Mouse (Mus musculus): Measurements from ENCODE around the gene Gli3. TPM values are rescaled to one million over a fixed set of nuclear protein-coding genes. Genes with fewer than 3 reads are reported as not detected.

Gli3 gene
- total and polyA plus RNA-seq, 3 experiments = 1.3 to 1.9 (median 1.8) TPM

GRCm38 (mm10) chr13:15474393-15474792, 11.4 kb downstream of the Gli3 start:
- Histone ChIP-seq H3K79me2 (replicated peaks; ENCODE audit: control insufficient read depth, insufficient read depth, low read length) (no peaks in the 10 kb centered on the region), H3K4me1 (ENCODE audit: control insufficient read depth, insufficient read depth, low read length) (no peaks in the 10 kb centered on the region), H3K36me3 (ENCODE audit: control insufficient read depth, insufficient read depth, low read length) (no peaks in the 10 kb centered on the region), H3K4me3 (no peak overlapping the region), H3K9ac (ENCODE audit: low read depth, low read length) (no peak overlapping the region), H3K27me3 (ENCODE audit: control insufficient read depth, insufficient read depth, low read length) (no peaks in the 10 kb centered on the region), H3K27ac (no peak overlapping the region)
- DNase-seq = no peak
- WGBS = 29% methylated on average over 2 of the region's 2 CpGs
- intact Hi-C loops (cut with DNase I) = no loop called here
- TF ChIP-seq EP300 (IDR thresholded peaks at IDR 0.05; ENCODE audit: insufficient read depth, low read depth, low read length) = no peak
- no peak for TF ChIP-seq CTCF (IDR thresholded peaks at IDR 0.05)

- intact Hi-C loops (cut with DNase I) = no loop called here
- Histone ChIP-seq H3K9ac (ENCODE audit: low read depth, low read length) (no peak overlapping the region), H3K27ac (no peak overlapping the region), H3K4me1 (ENCODE audit: control insufficient read depth, insufficient read depth, low read length) (no peaks in the 10 kb centered on the region; the same call in 1 of the 2 replicates), H3K79me2 (replicated peaks; ENCODE audit: control insufficient read depth, insufficient read depth, low read length) (no peaks in the 10 kb centered on the region), H3K27me3 (ENCODE audit: control insufficient read depth, insufficient read depth, low read length) (no peaks in the 10 kb centered on the region), H3K4me3 (no peak overlapping the region), H3K36me3 (ENCODE audit: control insufficient read depth, insufficient read depth, low read length) (no peaks in the 10 kb centered on the region)
- no peak for TF ChIP-seq EP300 (IDR thresholded peaks at IDR 0.05; ENCODE audit: insufficient read depth, low read depth, low read length)
- TF ChIP-seq POLR2A (IDR thresholded peaks at IDR 0.05; ENCODE audit: insufficient read depth, low read depth, low read length) = no peak
- TF ChIP-seq CTCF (IDR thresholded peaks at IDR 0.05) = no peak
- WGBS = 75% methylated on average over 14 of the region's 14 CpGs
- no peak for DNase-seq
These were observed 23.2 kb downstream of the Gli3 start for GRCm38 (mm10) chr13:15486033-15486891.

GRCm38 (mm10) chr13:15487334-15487733, 24.3 kb downstream of the Gli3 start:
- intact Hi-C loops (cut with DNase I) = no loop called here
- WGBS = 59% methylated on average over 7 of the region's 7 CpGs
- Histone ChIP-seq H3K4me1 (ENCODE audit: control insufficient read depth, insufficient read depth, low read length) (no peaks in the 10 kb centered on the region; the same call in 1 of the 2 replicates), H3K9ac (ENCODE audit: low read depth, low read length) (no peak overlapping the region), H3K27ac (no peak overlapping the region), H3K36me3 (ENCODE audit: control insufficient read depth, insufficient read depth, low read length) (no peaks in the 10 kb centered on the region), H3K4me3 (no peak overlapping the region), H3K79me2 (replicated peaks; ENCODE audit: control insufficient read depth, insufficient read depth, low read length) (no peaks in the 10 kb centered on the region), H3K27me3 (ENCODE audit: control insufficient read depth, insufficient read depth, low read length) (no peaks in the 10 kb centered on the region)
- no peak for TF ChIP-seq EP300 (IDR thresholded peaks at IDR 0.05; ENCODE audit: insufficient read depth, low read depth, low read length)
- no peak for TF ChIP-seq POLR2A (IDR thresholded peaks at IDR 0.05; ENCODE audit: insufficient read depth, low read depth, low read length)
- no peak for TF ChIP-seq CTCF (IDR thresholded peaks at IDR 0.05)
- DNase-seq = no peak

GRCm38 (mm10) chr13:15488065-15488464, 25.0 kb downstream of the Gli3 start:
- Histone ChIP-seq H3K4me1 (ENCODE audit: control insufficient read depth, insufficient read depth, low read length) (no peaks in the 10 kb centered on the region; the same call in 1 of the 2 replicates), H3K27me3 (ENCODE audit: control insufficient read depth, insufficient read depth, low read length) (no peaks in the 10 kb centered on the region), H3K27ac (no peak overlapping the region), H3K9ac (ENCODE audit: low read depth, low read length) (no peak overlapping the region), H3K36me3 (ENCODE audit: control insufficient read depth, insufficient read depth, low read length) (no peaks in the 10 kb centered on the region), H3K79me2 (replicated peaks; ENCODE audit: control insufficient read depth, insufficient read depth, low read length) (no peaks in the 10 kb centered on the region), H3K4me3 (no peak overlapping the region)
- DNase-seq = no peak
- WGBS = 74% methylated on average over 1 of the region's 1 CpGs
- intact Hi-C loops (cut with DNase I) = no loop called here
- TF ChIP-seq POLR2A (IDR thresholded peaks at IDR 0.05; ENCODE audit: insufficient read depth, low read depth, low read length) (no peak), EP300 (IDR thresholded peaks at IDR 0.05; ENCODE audit: insufficient read depth, low read depth, low read length) (no peak), CTCF (IDR thresholded peaks at IDR 0.05) (no peak)

- no peak overlapping the region for H3K9ac ChIP-seq (ENCODE audit: low read depth, low read length)
- no peak overlapping the region for H3K27ac ChIP-seq
- no peak overlapping the region for H3K4me3 ChIP-seq
- H3K27me3 ChIP-seq (ENCODE audit: control insufficient read depth, insufficient read depth, low read length) = no peaks in the 10 kb centered on the region
- intact Hi-C loops (cut with DNase I) = no loop called here
- 78% methylated on average over 4 of the region's 4 CpGs for WGBS
- H3K79me2 ChIP-seq (replicated peaks; ENCODE audit: control insufficient read depth, insufficient read depth, low read length) = no peaks in the 10 kb centered on the region
- H3K36me3 ChIP-seq (ENCODE audit: control insufficient read depth, insufficient read depth, low read length) = no peaks in the 10 kb centered on the region
- DNase-seq = no peak
- TF ChIP-seq EP300 (IDR thresholded peaks at IDR 0.05; ENCODE audit: insufficient read depth, low read depth, low read length) (no peak), POLR2A (IDR thresholded peaks at IDR 0.05; ENCODE audit: insufficient read depth, low read depth, low read length) (no peak), CTCF (IDR thresholded peaks at IDR 0.05) (no peak)
- 0 out of 2 replicates have a peak, but pooled peaks cover 1% of the 10 kb centered on the region for H3K4me1 ChIP-seq (ENCODE audit: control insufficient read depth, insufficient read depth, low read length)
These were observed 32.8 kb downstream of the Gli3 start for GRCm38 (mm10) chr13:15495820-15496219.

GRCm38 (mm10) chr13:15498338-15498737, 35.3 kb downstream of the Gli3 start:
- no peak for DNase-seq
- Histone ChIP-seq H3K9ac (ENCODE audit: low read depth, low read length) (no peak overlapping the region), H3K4me1 (ENCODE audit: control insufficient read depth, insufficient read depth, low read length) (0 out of 2 replicates have a peak, but pooled peaks cover 1% of the 10 kb centered on the region), H3K27ac (no peak overlapping the region), H3K36me3 (ENCODE audit: control insufficient read depth, insufficient read depth, low read length) (no peaks in the 10 kb centered on the region), H3K27me3 (ENCODE audit: control insufficient read depth, insufficient read depth, low read length) (no peaks in the 10 kb centered on the region), H3K79me2 (replicated peaks; ENCODE audit: control insufficient read depth, insufficient read depth, low read length) (no peaks in the 10 kb centered on the region), H3K4me3 (no peak overlapping the region)
- intact Hi-C loops (cut with DNase I) = no loop called here
- TF ChIP-seq CTCF (IDR thresholded peaks at IDR 0.05) = no peak
- no peak for TF ChIP-seq POLR2A (IDR thresholded peaks at IDR 0.05; ENCODE audit: insufficient read depth, low read depth, low read length)
- TF ChIP-seq EP300 (IDR thresholded peaks at IDR 0.05; ENCODE audit: insufficient read depth, low read depth, low read length) = no peak
- 65% methylated on average over 4 of the region's 4 CpGs for WGBS
